Mouse (Mus musculus) heart, postnatal 25 days (tissue): ENCODE data around the gene Cckar. TPM values are rescaled to one million over a fixed set of nuclear protein-coding genes. Genes with fewer than 3 reads are reported as not detected.
"Not testable (repeated sequence)": the region's sequence is repeated elsewhere in the genome, so short reads cannot be mapped to it uniquely, and the experiment has no call there.

Experiments
- DNase-seq: peaks from one replicate; pipeline ENCODE4 v3.0.0; 2022; ENCODE audit warnings: low spot score
- intact Hi-C: fragments of 180-260 bp; cut with DNase I; formaldehyde crosslinking; loops from one replicate; pipeline ENCODE4 v1.15.1; 2025
- total RNA-seq, 2 experiments: library from RNA; stranded (reverse); gene quantifications; 2 replicates each; pipeline ENCODE4 v1.2.3; 2021

Gene Cckar
- total RNA-seq, 2 experiments from 2014 or later, result not detected

GRCm38 (mm10) chr5:53676671-53677070 lies 30.8 kb downstream of the Cckar start:
- intact Hi-C loops, result no loop called here

GRCm38 (mm10) chr5:53673493-53674150 lies 33.9 kb downstream of the Cckar start:
- not testable (repeated sequence) for DNase-seq
- intact Hi-C loops, result loop anchor here (1.0 to 5.0 kb wide), 2 partner anchors 15 to 76 kb away; no protein-coding TSS in a partner anchor

More at GRCm38 (mm10) chr5:53676671-53677070, 30.8 kb downstream of the Cckar start:
- no peak for DNase-seq

GRCm38 (mm10) chr5:53672352-53672751 lies 35.2 kb downstream of the Cckar start:
- no peak for DNase-seq
- intact Hi-C loops, result loop anchor here (1.0 to 5.0 kb wide), 2 partner anchors 75 to 317 kb away; no protein-coding TSS in a partner anchor

- no peak for DNase-seq
- intact Hi-C loops, result loop anchor here (2.0 to 5.0 kb wide), 2 partner anchors 74 to 345 kb away; no protein-coding TSS in a partner anchor
Measured at GRCm38 (mm10) chr5:53671507-53671906, 36.0 kb downstream of the Cckar start.

- intact Hi-C loops, result loop anchor here (2.0 to 5.0 kb wide), 2 partner anchors 73 to 344 kb away; no protein-coding TSS in a partner anchor
Measured at GRCm38 (mm10) chr5:53670321-53670938, 37.1 kb downstream of the Cckar start.

GRCm38 (mm10) chr5:53668021-53668420 lies 39.5 kb downstream of the Cckar start:
- intact Hi-C loops, result no loop called here
- no peak for DNase-seq

More at GRCm38 (mm10) chr5:53670321-53670938, 37.1 kb downstream of the Cckar start:
- DNase-seq, result no peak

- DNase-seq, result no peak
- intact Hi-C loops, result no loop called here
Measured at GRCm38 (mm10) chr5:53663665-53664064, 43.8 kb downstream of the Cckar start.

- no peak for DNase-seq
- intact Hi-C loops, result no loop called here
Measured at GRCm38 (mm10) chr5:53662413-53662812, 45.1 kb downstream of the Cckar start.

- intact Hi-C loops, result no loop called here
- no peak for DNase-seq
Measured at GRCm38 (mm10) chr5:53661508-53661907, 46.0 kb downstream of the Cckar start.

GRCm38 (mm10) chr5:53657925-53658324 lies 49.6 kb downstream of the Cckar start:
- intact Hi-C loops, result loop anchor here (1.0 kb wide), 1 partner anchor 15 kb away; no protein-coding TSS in a partner anchor
- DNase-seq, result no peak

- intact Hi-C loops, result no loop called here
Measured at GRCm38 (mm10) chr5:53656596-53656995, 50.9 kb downstream of the Cckar start.

More at GRCm38 (mm10) chr5:53656596-53656995, 50.9 kb downstream of the Cckar start:
- DNase-seq, result no peak

Other genes starting within 250 kb of the Cckar start
- gene Rbpj, start 241.6 kb downstream of the Cckar start, total RNA-seq, result 10 to 100 TPM; 23.4 to 32.5 TPM
- 10 to 100 TPM; 20.6 to 20.9 TPM for gene Tbc1d19, start 101.9 kb upstream of the Cckar start, total RNA-seq